Mouse (Mus musculus): Measurements from ENCODE around the gene Fam189b. TPM values are rescaled to one million over a fixed set of nuclear protein-coding genes. Genes with fewer than 3 reads are reported as not detected.

Fam189b gene
- polyA plus RNA-seq, 1 experiment from 2014 or later, result 35.2 TPM

- no peak for ATAC-seq (ENCODE audit: low FRiP score, low read depth)
- WGBS, result 93% methylated on average over 10 of the region's 10 CpGs
- Histone ChIP-seq H3K27ac (no peak overlapping the region), H3K4me2 (replicated peaks) (no peak overlapping the region), H3K4me1 (peaks cover 21% of the 10 kb centered on the region), H3K9ac (no peak overlapping the region), H3K27me3 (no peaks in the 10 kb centered on the region), H3K4me3 (no peak overlapping the region), H3K36me3 (peaks cover 80% of the 10 kb centered on the region), H3K9me3 (no peaks in the 10 kb centered on the region)
These were observed 7.4 kb upstream of the Fam189b start for GRCm38 (mm10) chr3:89175544-89175943.

GRCm38 (mm10) chr3:89176421-89176820 lies 6.5 kb upstream of the Fam189b start:
- ATAC-seq (ENCODE audit: low FRiP score, low read depth), result no peak
- peak overlapping the region; percentile 34 for H3K4me2 ChIP-seq (replicated peaks)
- H3K4me1 ChIP-seq, result peaks cover 21% of the 10 kb centered on the region
- 82% methylated on average over 7 of the region's 7 CpGs for WGBS
- no peaks in the 10 kb centered on the region for H3K9me3 ChIP-seq
- peak overlapping the region; percentile 39; the same call in 1 of the 2 replicates for H3K9ac ChIP-seq
- H3K27ac ChIP-seq, result no peak overlapping the region
- H3K27me3 ChIP-seq, result no peaks in the 10 kb centered on the region
- H3K36me3 ChIP-seq, result peaks cover 80% of the 10 kb centered on the region
- no peak overlapping the region; the same call in 1 of the 2 replicates for H3K4me3 ChIP-seq

- H3K4me3 ChIP-seq, result peak within 1 kb of the TSS; percentile 84
- no peaks in the 10 kb centered on the region for H3K27me3 ChIP-seq
- H3K36me3 ChIP-seq, result peaks cover 80% of the 10 kb centered on the region
- H3K4me2 ChIP-seq (replicated peaks), result peak within 1 kb of the TSS; percentile 76
- no peaks in the 10 kb centered on the region for H3K9me3 ChIP-seq
- H3K9ac ChIP-seq, result peak within 1 kb of the TSS; percentile 92
- H3K4me1 ChIP-seq, result peaks cover 21% of the 10 kb centered on the region
- peak; percentile 96 for ATAC-seq (ENCODE audit: low FRiP score, low read depth)
- peak within 1 kb of the TSS; percentile 79 for H3K27ac ChIP-seq
- under 1% methylated on average over 43 of the region's 43 CpGs for whole genome bisulfite sequencing
These were observed 5.5 kb upstream of the Fam189b start, which contains the start of gene Scamp3 for GRCm38 (mm10) chr3:89177242-89178106. Gene Scamp3 (plus strand): TSS chr3:89177473.

DNA sequence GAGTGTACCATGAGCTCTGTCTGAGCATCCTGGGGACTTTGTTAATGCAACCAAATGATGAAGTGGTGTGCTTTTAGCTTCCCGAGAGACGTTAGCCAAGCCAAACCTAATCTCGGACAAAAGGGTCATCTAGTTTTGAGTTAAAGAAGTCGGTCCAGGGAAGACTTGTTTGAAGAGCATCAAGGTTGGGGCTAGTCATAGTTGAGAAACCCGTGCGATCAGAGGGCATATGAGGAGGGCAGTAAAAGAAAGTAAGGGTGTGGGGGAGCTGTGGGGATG lies 4.9 kb upstream of the Fam189b start:
- H3K4me1 ChIP-seq, result peaks cover 25% of the 10 kb centered on the region
- H3K36me3 ChIP-seq, result peaks cover 77% of the 10 kb centered on the region
- H3K4me3 ChIP-seq, result peak overlapping the region; percentile 84
- no peaks in the 10 kb centered on the region for H3K9me3 ChIP-seq
- H3K27ac ChIP-seq, result peak overlapping the region; percentile 79
- H3K4me2 ChIP-seq (replicated peaks), result peak overlapping the region; percentile 76
- H3K27me3 ChIP-seq, result no peaks in the 10 kb centered on the region
- peak overlapping the region; percentile 92 for H3K9ac ChIP-seq
- 9% methylated on average over 6 of the region's 6 CpGs for WGBS
- ATAC-seq (ENCODE audit: low FRiP score, low read depth), result no peak

DNA sequence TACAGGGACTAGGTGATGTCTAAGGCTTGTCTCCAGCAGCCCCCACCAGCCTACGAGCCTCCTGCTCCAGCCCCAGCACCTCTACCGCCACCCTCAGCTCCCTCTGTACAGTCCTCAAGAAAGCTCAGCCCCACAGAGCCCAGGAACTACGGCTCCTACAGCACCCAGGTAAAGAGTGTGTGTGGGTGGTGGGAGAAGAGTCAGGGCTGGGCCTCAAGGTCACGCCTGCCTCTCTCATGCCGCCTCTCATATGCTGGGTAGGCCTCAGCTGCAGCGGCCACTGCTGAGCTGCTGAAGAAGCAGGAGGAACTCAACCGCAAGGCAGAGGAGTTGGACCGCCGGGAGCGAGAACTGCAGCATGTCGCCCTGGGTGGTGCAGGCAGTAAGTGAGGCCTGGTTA lies 3.9 kb upstream of the Fam189b start:
- peak overlapping the region; percentile 76 for H3K4me2 ChIP-seq (replicated peaks)
- peak overlapping the region; percentile 92; the same call in 1 of the 2 replicates for H3K9ac ChIP-seq
- peaks cover 67% of the 10 kb centered on the region for H3K36me3 ChIP-seq
- peaks cover 30% of the 10 kb centered on the region for H3K4me1 ChIP-seq
- no peaks in the 10 kb centered on the region for H3K27me3 ChIP-seq
- no peak overlapping the region for H3K27ac ChIP-seq
- ATAC-seq (ENCODE audit: low FRiP score, low read depth), result no peak
- H3K4me3 ChIP-seq, result peak overlapping the region; percentile 84
- no peaks in the 10 kb centered on the region for H3K9me3 ChIP-seq
- WGBS, result 88% methylated on average over 11 of the region's 11 CpGs

DNA sequence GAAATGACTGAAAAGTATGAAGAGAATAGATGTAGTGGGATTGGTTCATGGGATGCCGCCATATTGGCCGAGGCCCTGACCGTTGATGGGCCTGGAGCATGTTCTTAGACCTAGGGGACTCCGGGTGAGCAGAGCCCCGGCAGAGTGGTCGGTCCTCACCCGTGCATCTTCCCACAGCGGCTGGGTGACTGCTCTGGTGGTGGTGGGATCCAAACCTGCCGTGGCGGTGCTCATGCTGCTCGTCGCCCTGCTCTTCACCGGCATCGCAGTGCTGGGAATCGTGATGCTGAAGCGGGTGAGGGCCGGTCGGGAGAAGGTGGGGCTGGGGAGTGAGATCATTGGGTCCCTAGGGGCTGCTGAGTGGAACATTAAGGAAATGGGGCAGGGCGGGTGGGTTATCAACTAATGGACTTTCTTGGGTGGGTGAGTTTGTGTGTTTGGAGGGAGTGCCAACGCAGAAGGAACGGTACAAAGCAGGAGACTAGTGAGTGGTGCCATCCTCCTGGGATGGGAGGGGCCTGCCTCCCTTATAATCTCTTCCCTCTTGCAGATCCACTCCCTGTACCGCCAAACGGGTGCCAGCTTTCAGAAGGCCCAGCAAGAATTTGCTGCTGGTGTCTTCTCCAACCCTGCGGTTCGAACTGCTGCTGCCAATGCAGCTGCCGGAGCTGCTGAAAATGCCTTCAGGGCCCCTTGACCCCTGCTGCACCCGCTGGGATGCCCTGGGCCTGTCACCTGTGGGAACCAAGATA lies 1.0 kb upstream of the Fam189b start:
- peaks cover 41% of the 10 kb centered on the region for H3K4me1 ChIP-seq
- H3K27ac ChIP-seq, result no peak overlapping the region
- WGBS, result 88% methylated on average over 27 of the region's 27 CpGs
- no peaks in the 10 kb centered on the region for H3K27me3 ChIP-seq
- no peak overlapping the region for H3K9ac ChIP-seq
- ATAC-seq (ENCODE audit: low FRiP score, low read depth), result no peak
- H3K9me3 ChIP-seq, result no peaks in the 10 kb centered on the region
- H3K4me3 ChIP-seq, result no peak overlapping the region
- H3K4me2 ChIP-seq (replicated peaks), result no peak overlapping the region
- peaks cover 45% of the 10 kb centered on the region for H3K36me3 ChIP-seq

DNA sequence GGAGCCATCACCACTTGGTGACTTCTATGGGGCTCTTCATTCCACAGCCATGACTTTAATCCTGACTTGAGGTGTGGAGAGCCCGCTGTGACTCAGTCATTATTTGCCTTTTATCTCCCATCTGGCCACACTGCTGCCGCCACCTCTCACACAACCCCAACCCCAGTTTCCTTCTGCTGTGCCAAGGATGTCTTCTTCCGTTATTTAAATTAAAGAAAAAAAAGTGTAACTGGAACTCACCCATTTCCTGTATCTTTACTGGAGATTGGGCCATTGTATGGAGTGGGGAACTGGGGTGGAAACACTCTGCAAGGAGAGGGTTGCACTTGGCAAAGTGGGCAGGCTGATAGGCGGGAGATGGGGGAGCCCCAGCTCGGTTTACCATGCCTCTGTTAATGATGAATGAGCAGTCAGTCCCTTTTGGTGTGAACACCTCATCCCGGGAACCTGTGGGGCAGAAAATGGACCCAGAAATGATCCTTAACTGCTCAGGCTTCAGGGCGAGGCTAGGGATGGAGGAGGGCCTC lies 349 bp upstream of the Fam189b start:
- 51% methylated on average over 7 of the region's 7 CpGs for WGBS
- no peak overlapping the region for H3K9ac ChIP-seq
- no peaks in the 10 kb centered on the region for H3K27me3 ChIP-seq
- H3K4me2 ChIP-seq (replicated peaks), result peak overlapping the region; percentile 95
- H3K36me3 ChIP-seq, result peaks cover 51% of the 10 kb centered on the region
- H3K27ac ChIP-seq, result 0 out of 2 replicates have a peak overlapping the region, but pooled peaks have one; percentile 88
- H3K4me3 ChIP-seq, result peak overlapping the region; percentile 71
- ATAC-seq (ENCODE audit: low FRiP score, low read depth), result peak; percentile 29; the same call in 1 of the 2 replicates
- H3K9me3 ChIP-seq, result no peaks in the 10 kb centered on the region
- peaks cover 40% of the 10 kb centered on the region for H3K4me1 ChIP-seq

DNA sequence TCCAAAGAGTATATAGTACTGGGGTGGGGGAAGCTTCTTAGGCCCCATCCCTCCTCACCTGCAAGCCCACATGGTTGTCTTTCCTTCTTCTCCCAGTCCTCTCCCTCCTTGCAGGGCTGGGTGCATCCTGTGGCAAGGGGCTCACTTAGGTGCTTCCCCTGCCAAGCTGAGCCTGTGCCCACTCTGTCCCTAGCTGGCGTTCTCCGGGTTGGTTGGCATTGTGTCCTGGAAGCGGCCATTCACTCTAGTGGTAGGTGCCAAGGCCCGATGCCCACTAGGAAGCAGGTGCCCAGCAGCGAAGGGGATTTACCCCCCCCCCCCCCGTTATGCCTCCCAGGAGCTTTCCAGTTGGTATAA lies 994 bp downstream of the Fam189b start:
- Histone ChIP-seq H3K27me3 (no peaks in the 10 kb centered on the region), H3K36me3 (peaks cover 63% of the 10 kb centered on the region), H3K9me3 (no peaks in the 10 kb centered on the region), H3K9ac (peak overlapping the region; percentile 85), H3K27ac (peak overlapping the region; percentile 88; the same call in 1 of the 2 replicates), H3K4me2 (replicated peaks) (peak overlapping the region; percentile 95), H3K4me1 (peaks cover 32% of the 10 kb centered on the region), H3K4me3 (peak overlapping the region; percentile 71)
- no peak for ATAC-seq (ENCODE audit: low FRiP score, low read depth)
- WGBS, result 79% methylated on average over 6 of the region's 6 CpGs

- Histone ChIP-seq H3K9me3 (no peaks in the 10 kb centered on the region), H3K9ac (peak overlapping the region; percentile 31; the same call in 1 of the 2 replicates), H3K4me3 (no peak overlapping the region), H3K4me1 (peaks cover 25% of the 10 kb centered on the region), H3K36me3 (peaks cover 31% of the 10 kb centered on the region), H3K27me3 (no peaks in the 10 kb centered on the region), H3K4me2 (replicated peaks) (no peak overlapping the region), H3K27ac (no peak overlapping the region)
- 60% methylated on average over 23 of the region's 23 CpGs for WGBS
- no peak for ATAC-seq (ENCODE audit: low FRiP score, low read depth)
These were observed 4.3 kb downstream of the Fam189b start for GRCm38 (mm10) chr3:89187197-89187596.

DNA sequence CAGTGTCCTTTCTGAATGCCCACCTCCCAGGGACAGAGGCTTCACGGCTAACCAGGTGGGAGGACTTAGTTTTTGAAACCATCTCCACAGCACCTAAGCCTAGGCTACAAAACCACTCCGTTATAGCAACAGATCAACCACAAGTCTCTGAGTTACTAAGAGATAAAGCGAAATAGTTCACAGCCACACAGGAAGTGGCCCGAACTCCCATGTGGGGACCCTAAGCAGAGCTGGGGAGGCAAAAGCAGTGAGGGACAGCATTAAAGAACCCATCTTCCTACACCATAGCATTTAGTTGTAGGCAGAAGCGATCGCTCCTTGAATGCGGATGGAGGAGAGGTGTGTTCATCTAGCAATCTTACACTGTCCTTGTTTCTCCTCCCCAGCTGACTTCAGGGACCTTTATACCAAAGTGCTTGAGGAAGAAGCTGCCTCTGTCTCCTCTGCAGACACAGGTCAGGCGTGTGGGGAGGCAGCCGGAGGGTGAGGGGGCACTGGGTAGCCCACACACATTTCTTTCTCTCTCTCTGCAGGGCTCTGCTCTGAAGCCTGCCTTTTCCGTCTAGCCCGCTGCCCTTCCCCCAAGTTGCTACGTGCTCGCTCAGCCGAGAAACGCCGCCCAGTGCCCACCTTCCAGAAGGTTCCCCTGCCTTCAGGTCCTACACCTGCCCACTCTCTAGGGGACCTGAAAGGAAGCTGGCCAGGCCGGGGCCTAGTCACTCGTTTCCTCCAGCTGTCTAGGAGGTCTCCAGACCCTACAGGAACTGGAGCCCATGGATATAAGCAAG lies 4.9 kb downstream of the Fam189b start:
- H3K9ac ChIP-seq, result no peak overlapping the region
- H3K36me3 ChIP-seq, result peaks cover 26% of the 10 kb centered on the region
- H3K4me1 ChIP-seq, result peaks cover 22% of the 10 kb centered on the region
- no peak overlapping the region for H3K4me3 ChIP-seq
- H3K27ac ChIP-seq, result no peak overlapping the region
- WGBS, result 87% methylated on average over 18 of the region's 18 CpGs
- no peak for ATAC-seq (ENCODE audit: low FRiP score, low read depth)
- H3K4me2 ChIP-seq (replicated peaks), result no peak overlapping the region
- H3K9me3 ChIP-seq, result no peaks in the 10 kb centered on the region
- no peaks in the 10 kb centered on the region for H3K27me3 ChIP-seq

- peaks cover 26% of the 10 kb centered on the region for H3K36me3 ChIP-seq
- no peak overlapping the region for H3K27ac ChIP-seq
- H3K9ac ChIP-seq, result no peak overlapping the region
- H3K4me2 ChIP-seq (replicated peaks), result no peak overlapping the region
- peaks cover 22% of the 10 kb centered on the region for H3K4me1 ChIP-seq
- no peak overlapping the region for H3K4me3 ChIP-seq
- H3K27me3 ChIP-seq, result no peaks in the 10 kb centered on the region
- 70% methylated on average over 12 of the region's 12 CpGs for WGBS
- no peak for ATAC-seq (ENCODE audit: low FRiP score, low read depth)
- H3K9me3 ChIP-seq, result no peaks in the 10 kb centered on the region
These were observed 5.5 kb downstream of the Fam189b start for GRCm38 (mm10) chr3:89188478-89188875.
